Mouse (Mus musculus) c-Kit-negative CD71-positive TER-119-positive erythroid progenitor cells, embryonic 14.5 days (primary cell): Measurements from ENCODE around the gene 9130409I23Rik.

ENCODE experiments used
- DNase-seq: peaks from one replicate; pipeline ENCODE4 v3.0.0-alpha.2; 2013; ENCODE audit warnings: low read depth, low spot score

Gene 9130409I23Rik

DNA sequence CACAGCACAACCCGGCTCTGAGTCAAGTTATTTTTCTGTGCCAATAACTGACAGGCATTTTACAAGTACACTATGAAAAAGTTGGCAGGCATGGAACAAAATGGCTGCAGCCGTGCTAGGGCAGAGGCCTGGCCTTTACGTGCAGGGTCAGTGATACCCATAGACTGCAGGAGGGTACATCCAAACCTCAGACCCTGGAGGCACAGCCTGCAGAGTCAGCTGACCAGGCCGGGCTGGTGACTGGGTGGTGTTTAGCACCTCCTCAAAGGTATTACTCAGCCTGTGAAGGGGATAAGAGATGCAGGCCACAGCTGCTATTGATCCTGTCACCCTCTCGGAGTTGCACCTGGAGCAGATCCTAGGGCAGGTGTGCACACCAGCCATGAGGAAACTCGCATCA is at the start of gene 9130409I23Rik:
9130409I23Rik (plus strand) TSS at position 301 of the 400 bp plus-strand sequence.
- DNase-seq = no peak

DNA sequence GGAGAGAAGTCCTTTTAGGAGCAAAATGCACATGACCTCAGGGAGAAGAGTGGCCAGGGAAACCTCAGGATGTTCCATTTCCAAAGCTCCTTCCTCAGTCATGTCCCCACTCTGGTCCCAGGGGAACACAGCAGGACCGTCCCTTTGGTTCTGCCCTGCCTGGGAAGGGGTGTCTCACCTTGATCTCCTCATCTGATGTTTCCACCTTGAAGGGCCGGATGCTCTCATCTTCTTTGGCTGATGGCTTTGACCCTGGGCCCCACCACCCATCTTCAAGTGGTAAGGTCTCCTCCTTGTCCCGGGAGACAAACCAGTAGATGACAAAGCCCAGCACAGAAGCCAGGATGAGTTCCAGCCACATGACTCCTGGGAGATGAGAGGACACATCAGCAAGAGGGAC is 49.4 kb upstream of the 9130409I23Rik start:
- DNase-seq = no peak

DNA sequence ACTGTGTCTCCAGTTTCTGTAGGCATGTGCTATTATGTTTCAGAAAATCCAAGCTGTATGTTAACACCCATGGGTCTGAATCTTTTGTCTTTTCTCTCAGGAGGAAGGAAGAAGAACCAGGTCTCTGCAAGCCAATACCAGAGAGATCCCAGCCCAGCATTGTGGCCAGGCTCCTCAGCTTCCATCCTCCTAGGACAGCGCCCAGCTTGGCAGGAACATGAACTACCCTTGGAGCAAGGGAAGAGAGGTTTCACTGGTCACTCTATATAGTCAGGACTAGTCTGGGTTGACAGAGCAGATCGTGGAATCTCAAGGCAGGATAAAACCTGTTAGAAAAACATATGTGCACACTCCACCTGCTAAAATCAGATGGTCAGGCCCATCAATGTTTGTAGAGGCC is 47.2 kb upstream of the 9130409I23Rik start:
- no peak for DNase-seq

DNA sequence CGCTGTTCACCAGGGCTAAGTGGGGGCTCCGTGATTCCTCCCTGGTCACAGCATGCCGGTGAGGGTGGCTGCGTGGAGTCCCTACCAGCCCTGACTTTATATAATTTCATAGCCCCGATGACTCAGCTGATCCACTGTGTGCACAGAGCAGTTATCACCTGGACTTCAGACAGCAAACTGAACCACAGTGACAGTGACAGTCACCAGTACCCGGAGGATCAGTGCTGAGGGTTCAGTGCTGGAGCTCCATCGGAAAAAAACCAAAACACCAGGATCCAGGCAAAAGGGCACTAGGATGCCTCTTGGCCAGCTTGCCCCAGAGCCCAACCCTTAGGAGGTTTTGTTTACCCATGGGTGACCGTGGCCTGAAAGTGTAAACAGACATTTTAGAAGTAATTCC is 45.7 kb upstream of the 9130409I23Rik start:
- no peak for DNase-seq

DNA sequence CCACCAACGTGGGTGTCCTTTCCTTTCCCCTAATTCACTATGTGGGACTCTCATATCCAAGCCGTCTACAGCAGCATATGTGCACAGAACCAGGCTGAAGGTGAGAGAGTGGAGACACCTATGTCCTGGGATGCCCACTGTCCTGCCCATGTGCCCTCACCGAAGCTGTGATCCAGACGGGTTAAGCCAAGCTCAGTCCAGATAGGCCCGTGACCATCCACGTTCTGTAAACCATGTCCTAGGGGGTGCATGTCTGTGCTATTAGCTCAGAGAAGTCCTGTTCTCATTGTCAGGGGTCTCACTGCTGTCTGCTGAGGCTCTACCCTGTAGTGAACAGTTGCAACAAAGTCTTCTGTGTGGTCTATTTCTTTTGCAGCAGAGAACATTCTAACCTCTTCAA is 43.2 kb upstream of the 9130409I23Rik start:
- no peak for DNase-seq

DNA sequence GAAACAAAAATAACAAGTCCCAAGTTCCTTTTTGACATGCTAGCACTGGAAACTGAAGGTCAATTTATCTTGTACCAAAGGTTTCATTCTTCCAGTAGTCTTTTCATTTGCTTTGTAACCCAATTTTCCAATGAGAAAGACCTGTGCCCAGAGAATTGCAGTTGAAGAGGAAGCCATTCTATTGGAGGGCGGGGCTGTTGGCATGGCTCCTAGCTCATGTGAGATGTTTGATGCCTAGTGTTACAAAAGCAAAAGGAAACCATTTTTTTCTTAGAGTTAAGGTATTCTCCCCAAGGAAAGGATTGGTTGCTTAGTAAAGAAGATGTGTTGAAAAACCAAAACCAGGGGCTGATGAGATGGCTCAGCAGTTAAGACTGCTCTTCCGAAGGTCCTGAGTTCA is 42.8 kb upstream of the 9130409I23Rik start:
- no peak for DNase-seq

DNA sequence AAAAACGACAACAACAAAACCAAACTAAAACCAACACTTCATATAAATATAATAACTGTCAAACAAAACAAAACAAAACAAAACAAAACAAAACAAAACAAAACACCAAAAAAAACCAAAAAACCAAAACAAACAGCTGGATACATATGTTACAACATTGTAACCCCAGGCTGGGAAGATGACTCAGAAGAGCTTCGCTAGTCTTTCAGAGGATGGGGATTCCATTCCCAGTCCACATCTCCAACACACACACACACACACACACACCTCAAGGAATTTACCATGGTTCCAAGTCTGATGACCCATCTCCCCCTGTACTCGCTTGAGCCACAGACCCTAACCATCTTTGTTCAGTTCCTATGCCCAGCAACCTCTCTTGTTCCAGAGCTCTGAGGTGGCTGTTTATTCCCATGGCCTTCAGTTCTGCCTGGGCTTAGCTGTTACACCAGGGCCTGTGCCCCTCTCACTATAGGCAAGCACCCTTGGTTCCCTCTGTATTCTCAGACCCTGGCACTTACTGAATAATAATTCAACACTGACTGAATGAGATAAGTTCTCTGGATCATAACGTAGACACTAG is 41.9 kb upstream of the 9130409I23Rik start:
- DNase-seq = no peak

DNA sequence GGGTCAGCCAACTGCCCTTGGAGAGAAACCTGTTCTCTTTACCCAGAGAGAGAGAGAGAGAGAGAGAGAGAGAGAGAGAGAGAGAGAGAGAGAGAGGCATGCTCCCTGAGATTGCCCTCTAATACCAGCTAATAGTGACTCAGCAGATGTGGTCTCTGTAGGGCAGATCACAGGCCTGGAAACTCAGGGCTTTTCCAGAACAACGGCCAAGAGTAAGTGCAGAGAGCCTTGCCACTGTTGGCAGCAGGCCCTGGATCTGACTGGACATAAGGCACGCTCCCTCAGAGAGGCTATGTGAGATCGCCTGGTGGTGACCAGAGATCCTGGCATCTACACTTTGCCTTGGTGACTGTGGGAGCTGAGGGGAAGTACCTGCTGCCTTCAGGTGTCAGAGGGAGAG is 41.3 kb upstream of the 9130409I23Rik start:
- DNase-seq = no peak

DNA sequence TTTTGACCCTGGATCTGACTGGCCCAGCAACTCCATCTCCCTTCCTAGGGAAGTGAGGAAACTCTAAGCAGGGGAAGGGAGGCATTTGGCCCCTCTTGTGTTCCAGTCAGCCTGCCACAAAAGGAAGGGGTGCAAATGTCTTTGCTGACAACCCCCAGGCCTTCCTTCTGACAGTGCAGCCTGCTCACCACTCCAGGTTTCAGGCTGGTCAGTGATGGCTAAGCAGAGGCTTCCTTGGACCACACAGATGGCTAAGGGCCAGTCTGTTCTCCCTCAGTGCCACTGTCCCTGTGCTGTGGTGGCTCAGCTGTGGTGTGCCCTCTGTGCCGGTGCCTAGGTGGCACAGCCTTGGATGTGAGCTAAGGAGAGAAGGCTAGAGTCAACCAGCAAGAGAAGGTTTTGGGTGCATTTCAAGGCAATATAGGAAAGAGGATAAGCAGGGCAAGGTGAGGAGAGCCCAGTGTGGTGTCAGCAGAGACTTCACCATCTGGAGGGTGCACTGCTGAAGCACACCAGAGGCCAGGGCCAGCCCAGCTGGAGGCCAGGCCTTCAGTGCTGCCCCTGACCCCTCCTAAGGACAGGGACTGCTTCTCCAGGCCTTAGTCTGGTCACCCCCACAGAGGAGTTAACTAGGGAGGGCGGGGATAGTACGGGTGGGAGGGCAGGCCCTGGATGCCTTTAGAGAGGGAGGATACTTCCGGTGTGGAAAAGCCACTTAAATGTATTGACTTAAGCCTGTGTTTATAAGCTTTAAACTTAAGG is 40.7 kb upstream of the 9130409I23Rik start:
- no peak for DNase-seq

DNA sequence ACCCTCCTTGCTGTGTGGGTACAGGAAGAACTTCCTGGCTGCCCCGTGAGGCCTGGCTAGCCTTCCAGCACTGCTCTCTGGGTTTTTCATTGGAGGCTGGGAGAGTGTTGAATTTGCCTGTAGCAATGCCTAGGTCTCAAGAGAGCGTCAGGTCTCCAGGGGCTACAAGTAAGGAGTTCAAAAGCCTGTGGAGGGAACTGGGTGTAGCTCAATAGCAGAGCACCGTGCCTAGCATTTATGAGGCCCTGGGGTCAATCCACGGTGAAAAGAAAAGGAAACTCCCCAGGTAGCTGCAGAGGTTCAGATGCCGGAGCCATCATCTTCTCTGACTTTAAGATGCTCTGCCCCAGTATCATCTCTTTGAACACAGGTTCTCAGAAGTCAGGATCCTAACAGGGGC is 39.4 kb upstream of the 9130409I23Rik start:
- no peak for DNase-seq

DNA sequence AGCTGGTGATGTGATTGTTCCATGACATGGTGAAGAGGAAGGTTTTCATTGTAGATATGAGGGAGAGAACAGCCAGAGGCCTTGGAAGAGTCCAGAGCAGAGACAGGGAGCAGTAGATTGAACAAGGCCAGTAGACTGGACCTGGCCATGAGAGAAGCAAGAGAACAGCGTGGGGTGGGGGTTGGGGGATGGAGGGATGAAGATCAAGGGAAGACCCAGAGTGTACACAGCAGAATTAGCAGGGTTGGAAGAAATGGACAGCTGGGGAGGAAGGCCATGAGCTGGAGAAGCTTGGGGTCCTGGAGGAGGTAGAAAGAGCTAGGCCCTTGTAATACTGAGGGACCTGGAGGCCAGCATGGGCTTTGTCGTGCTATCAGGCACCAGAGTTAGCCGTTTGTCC is 38.6 kb upstream of the 9130409I23Rik start:
- no peak for DNase-seq

DNA sequence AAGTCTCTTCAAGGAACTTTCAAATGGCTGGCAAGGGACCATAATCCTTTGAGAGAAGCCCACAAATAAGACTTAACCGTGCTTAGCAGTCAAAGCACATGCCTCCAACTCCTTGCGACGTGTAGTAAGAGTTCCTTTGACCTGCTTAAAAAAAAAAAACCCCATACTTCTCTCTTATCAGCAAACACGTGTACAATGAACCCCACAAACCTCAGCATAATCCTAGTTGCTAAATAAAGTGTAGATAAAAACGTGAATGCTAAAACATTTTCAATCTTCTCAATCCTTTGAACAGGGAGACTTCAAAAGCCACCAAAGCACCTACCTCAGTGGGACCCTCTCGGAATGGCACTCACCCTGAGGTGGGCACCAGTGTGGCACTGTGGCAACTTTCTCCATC is 37.6 kb upstream of the 9130409I23Rik start:
- DNase-seq = no peak

DNA sequence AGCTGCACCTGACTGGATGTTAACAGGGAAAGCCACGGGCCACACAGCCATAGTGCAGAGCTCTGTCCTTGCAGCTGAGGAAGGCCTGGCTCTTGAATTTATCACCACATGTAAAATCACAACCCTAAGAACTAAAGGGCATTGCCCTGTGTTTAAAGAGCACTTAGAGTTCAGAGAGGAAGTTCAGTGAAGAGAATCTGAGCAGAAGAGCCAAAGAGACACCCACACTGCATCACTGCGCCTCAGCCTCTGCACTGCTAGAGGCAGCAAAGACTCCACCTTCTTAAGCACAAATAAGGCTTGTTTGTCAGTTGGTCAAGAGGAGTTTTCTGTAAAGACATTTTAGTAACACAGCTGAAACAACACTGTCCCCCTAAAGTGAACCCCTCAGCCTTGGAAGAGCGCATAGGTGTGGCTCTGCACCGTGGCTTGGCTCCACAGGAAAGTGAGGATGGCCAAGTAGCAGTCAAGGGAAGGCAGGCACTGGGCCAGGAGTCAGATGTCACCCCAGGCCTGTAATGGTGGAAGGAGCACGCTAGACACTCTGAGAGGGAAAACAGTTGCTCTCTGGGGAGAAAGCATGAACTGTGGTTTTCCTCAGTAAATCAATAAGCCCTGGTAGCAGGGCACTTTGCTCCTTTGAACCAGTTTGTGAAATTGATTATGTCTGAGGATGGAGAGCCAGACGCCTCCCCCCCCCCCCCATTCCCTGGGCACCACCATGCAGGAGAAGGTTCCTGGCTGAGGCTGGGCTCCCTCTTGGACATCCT is 36.1 kb upstream of the 9130409I23Rik start:
- DNase-seq = no peak

DNA sequence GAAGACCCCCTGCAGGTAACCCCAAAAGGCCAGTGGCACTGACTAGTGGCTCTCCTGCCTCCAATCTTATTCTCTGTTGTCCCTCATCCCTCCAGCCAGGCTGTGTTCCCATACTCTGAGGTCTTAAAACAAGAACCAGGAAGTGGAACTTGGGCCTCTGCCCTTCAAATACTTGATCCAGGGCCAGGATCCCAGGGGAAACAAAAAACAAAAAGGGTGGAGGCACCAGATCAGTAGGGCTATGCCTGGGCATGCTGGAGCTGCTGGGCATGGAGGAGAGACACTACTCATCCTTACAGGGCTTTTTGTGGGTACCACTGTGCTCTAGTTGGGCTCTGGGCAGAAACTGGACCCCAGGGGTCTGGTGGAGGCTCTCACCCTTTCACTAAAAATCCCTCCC is 35.5 kb upstream of the 9130409I23Rik start:
- no peak for DNase-seq

DNA sequence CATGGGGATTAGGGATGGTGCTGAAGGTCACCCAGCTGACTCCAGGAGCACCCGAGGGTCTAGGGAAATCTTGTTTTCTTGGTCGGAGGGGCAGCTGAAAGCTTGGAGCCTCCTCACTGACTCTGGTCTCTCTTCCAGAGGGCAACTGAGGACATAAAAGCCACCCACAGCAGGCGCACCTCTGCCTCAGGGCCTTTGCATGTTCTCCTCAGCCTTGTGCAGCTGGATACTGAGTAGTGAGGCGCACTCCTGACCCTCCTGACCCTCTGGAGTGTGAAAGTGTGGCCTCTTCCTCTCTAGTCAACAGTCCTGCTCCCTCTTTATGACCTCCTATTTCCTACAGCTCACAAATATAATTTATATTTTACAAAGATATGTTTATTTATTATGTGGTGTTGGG is 35.0 kb upstream of the 9130409I23Rik start:
- DNase-seq = no peak

DNA sequence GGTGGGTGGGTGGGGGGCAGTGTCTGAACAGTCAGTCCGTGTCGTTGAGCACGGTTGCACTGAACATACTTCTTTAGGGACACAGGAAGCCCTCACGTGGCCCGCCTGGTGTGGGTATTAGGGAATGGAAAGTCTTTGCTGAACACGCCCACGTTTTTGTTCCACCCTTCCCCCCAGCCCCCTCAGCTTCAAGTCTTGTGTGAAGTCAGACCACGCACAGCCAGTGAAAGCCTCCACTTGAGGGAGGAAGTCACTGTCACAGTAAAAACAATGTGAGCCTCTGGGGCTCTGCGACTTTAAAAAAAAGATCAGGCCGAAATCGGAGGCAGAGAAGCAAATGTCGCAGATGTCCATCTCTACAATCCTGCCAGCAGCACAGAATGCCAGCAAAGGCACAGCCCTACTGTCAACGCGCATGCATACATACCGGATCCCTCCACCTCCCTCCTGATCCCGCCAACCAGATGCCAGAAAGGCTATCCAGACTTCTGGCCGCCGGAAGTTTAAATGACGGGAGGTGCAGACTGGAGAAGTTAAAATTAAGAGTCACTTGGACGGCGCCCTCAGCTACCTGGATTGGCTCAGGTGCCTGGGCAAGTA is 34.4 kb upstream of the 9130409I23Rik start:
- DNase-seq = no peak

DNA sequence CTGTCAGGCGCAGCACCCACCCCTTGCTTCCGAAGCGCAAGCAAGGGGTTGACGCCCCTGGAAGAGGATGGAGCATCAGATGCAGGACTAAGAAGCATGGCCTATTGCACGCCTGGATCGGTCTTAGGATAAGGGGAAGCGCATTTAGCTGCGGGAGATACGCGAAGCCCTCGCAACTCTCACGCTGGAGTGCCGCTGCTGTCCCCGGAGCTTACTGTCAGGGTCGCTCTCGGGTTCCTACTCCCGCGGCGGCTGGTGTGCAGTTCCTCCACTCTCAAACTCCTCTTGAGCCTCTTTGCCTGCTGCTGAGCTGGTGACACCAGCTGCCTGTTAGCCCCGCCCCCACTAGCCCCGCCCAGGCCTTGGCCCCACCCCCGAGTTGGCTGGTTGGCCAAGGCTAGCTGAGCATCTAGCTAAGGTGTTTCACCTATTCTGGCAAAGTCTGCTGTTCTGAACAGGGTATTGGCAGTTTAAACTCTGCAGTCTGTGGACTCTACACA is 33.8 kb upstream of the 9130409I23Rik start:
- peak; percentile 24 for DNase-seq

DNA sequence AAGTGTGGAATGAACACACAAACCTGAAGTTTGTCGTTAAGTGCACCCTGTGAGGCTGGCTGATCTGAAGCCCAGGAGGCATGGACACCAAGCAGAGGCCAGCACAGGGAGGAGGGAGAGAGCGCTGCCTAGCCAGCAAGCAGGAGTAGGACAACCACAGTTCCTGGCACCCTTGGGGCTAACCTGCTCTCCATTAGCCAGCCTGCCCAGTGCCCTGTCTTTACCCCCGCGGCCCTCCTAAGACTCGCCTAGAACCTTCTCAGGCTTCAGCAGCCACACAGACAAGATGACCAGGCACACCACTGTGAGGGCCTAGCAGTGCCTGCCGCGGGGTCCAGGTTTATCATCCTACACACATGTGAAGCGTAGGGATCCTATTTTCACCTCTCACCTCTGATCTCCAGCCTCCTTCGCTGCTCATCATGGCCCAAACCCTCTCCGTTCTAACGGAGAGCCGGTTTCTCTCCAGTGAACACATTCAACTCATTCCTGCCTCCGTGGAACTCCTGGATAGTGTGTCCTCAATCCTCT is 33.1 kb upstream of the 9130409I23Rik start:
- no peak for DNase-seq

DNA sequence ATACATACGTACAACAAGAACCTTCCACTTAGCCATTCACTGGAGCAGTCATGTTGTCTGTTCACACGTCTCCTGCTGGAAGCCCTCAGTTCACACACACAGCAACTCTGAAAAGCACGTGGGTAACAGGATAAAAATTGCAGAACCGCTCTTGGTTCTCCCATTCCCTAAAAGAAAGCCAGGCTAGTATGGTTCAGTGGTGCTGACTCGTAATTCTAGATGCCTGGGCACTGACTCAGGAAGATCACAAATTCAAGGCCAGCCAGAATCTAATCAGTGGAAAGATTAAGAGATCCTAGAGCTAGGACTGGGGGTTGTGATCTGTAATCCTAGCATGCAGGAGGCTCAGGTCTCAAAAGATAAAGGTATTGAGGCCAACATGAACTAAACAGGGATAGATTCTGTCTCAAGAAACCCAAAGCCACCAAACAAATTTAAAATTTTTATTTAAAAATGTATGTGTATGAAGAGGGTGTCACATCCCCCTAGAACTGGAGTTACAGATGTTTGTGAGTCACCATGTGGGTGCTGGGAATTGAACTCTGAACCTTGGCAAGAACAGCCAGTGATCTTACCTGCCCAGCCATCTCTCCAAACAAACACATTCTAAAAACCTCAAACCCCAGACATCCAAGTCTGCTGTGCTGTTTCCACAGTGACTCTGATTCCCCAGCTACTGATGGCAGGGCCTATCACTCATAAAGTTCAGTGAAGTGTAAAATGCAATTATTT is 30.1 kb upstream of the 9130409I23Rik start, which contains the start of gene Ephx1:
Ephx1 (minus strand) TSS at position 149 of the 732 bp plus-strand sequence.
- no peak for DNase-seq

DNA sequence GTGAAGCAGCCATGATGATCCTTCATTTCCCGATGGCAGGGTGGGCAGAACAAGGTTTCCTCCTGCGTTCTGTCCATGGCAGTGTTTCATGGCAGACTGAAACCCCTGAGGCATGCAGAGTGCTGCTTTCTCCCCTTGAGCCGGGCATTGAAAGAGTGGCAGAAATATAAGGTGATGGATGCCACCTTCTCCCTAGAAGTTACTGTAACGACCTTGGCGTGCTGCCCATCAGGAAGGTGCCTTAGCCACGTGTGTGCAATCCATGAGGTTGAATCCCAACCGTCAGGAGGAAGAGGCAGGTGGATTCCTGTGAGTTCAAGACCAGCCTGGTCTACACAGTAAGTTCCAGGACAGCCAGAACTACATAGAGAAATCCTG is 29.6 kb upstream of the 9130409I23Rik start:
- no peak for DNase-seq

DNA sequence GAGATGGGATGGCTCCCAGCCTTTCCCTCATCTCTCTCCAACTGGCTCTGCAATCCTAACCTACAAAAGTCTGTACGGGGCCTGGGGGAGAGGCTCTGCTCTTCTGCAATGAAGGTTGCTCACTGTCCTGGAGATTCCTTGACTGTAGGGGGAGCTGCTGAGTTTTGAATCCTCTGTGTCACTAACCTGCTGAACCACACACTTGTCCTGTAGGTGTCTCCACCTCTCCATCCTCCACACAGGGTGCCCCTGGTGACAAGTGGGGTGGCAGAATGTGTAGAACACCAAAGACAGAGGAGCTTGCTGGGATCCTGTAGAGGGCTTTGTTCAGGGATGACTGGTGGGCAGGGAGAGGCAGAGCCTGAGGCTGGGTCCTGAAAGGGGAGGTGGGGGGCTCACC is 28.8 kb upstream of the 9130409I23Rik start:
- DNase-seq = peak; percentile 28
